Mouse (Mus musculus) intestine, embryonic 15.5 days (tissue): ENCODE results near the gene 1600015I10Rik. TPM values are rescaled to one million over a fixed set of nuclear protein-coding genes. Genes with fewer than 3 reads are reported as not detected.

Experiments
- ATAC-seq: fragments of 200-750 bp; cut with Nextera tagmentation; 2 replicates; pipeline ENCODE4 v1.8.0; 2017; ENCODE audit warnings: moderate TSS enrichment, moderate library complexity
- H3K27ac ChIP-seq: fragments of 300-500 bp; sonication (generic); 2 replicates; pipeline ENCODE4 v1.5.1; 2015; ENCODE audit warnings: mild to moderate bottlenecking, inconsistent platforms
- H3K27me3 ChIP-seq: fragments of 300-500 bp; sonication (generic); replicated peaks from 2 replicates; pipeline ENCODE4 v1.6.1; 2015; ENCODE audit warnings: inconsistent platforms
- H3K36me3 ChIP-seq: fragments of 300-500 bp; sonication (generic); 2 replicates; pipeline ENCODE4 v1.6.1; 2015; ENCODE audit warnings: inconsistent platforms
- H3K4me1 ChIP-seq: fragments of 300-500 bp; sonication (generic); replicated peaks from 2 replicates; pipeline ENCODE4 v1.6.1; 2015; ENCODE audit warnings: inconsistent platforms
- H3K4me2 ChIP-seq: fragments of 300-500 bp; sonication (generic); replicated peaks from 2 replicates; pipeline ENCODE4 v1.6.1; 2015; ENCODE audit warnings: mild to moderate bottlenecking, inconsistent platforms
- H3K4me3 ChIP-seq: fragments of 300-500 bp; sonication (generic); replicated peaks from 2 replicates; pipeline ENCODE4 v1.5.1; 2015; ENCODE audit warnings: inconsistent platforms
- H3K9ac ChIP-seq: fragments of 300-500 bp; sonication (generic); 2 replicates; pipeline ENCODE4 v1.6.1; 2015; ENCODE audit warnings: inconsistent platforms
- H3K9me3 ChIP-seq: fragments of 300-500 bp; sonication (generic); 2 replicates; pipeline ENCODE4 v1.6.1; 2016; ENCODE audit warnings: inconsistent platforms
- whole genome bisulfite sequencing: fragments of 180-500 bp; shearing (Covaris S2); methylation state at CpG from one replicate; pipeline ENCODE4 v1.1.7; 2015; 5-methylcytosine and 5-hydroxymethylcytosine counted together
- polyA plus RNA-seq: library from polyadenylated mRNA; unstranded; fragments of >200 nt; fragmentation: Nextera tagmentation; extraction: Ambion mirVana; gene quantifications from 2 replicates; pipeline ENCODE4 v1.2.1, GENCODE M21; 2015

The 1600015I10Rik gene
- polyA plus RNA-seq, 1 experiment from 2014 or later: not detected

DNA sequence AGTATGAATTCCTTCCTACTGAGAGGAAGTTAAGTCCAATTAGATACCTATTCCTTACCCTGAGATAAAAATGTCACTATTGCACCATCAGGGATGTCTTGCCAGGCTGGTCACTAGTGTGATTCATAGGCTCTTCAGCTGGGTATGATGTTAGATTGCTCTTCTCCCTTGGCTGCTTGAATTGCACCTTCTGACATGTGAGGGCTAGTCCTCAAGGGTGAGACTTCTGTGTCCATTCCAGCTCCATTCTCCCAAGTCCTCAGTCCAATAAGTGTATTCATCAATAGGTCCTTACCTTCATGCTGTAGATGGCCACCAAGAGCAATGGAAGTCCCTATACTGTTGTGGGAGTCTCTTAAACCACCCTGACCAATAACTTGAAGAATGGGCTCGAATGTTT, 49.9 kb downstream of the 1600015I10Rik start:
- 46% methylated on average over 1 of the region's 1 CpGs for WGBS

GRCm38 (mm10) chr6:48982305-48982704, 52.6 kb downstream of the 1600015I10Rik start:
- no peaks in the 10 kb centered on the region for H3K27me3 ChIP-seq
- H3K9me3 ChIP-seq: no peaks in the 10 kb centered on the region
- no peak overlapping the region for H3K9ac ChIP-seq
- H3K4me1 ChIP-seq: no peaks in the 10 kb centered on the region
- H3K36me3 ChIP-seq: no peaks in the 10 kb centered on the region
- no peak overlapping the region for H3K4me2 ChIP-seq
- 79% methylated on average over 3 of the region's 3 CpGs for WGBS
- ATAC-seq: no peak
- no peak overlapping the region for H3K4me3 ChIP-seq
- H3K27ac ChIP-seq: no peak overlapping the region

More for the DNA sequence above, 49.9 kb downstream of the 1600015I10Rik start:
- no peaks in the 10 kb centered on the region for H3K4me1 ChIP-seq
- ATAC-seq: no peak
- H3K9me3 ChIP-seq: no peaks in the 10 kb centered on the region
- no peak overlapping the region for H3K27ac ChIP-seq
- no peak overlapping the region for H3K9ac ChIP-seq
- no peak overlapping the region for H3K4me3 ChIP-seq
- no peaks in the 10 kb centered on the region for H3K36me3 ChIP-seq
- no peaks in the 10 kb centered on the region for H3K27me3 ChIP-seq
- no peak overlapping the region for H3K4me2 ChIP-seq

Other genes with a start within 250 kb of the 1600015I10Rik start
- gene Gimap4, start 245.3 kb upstream of the 1600015I10Rik start, polyA plus RNA-seq: 20.7 and 22.8 TPM in 2 replicates
- gene Gimap6, start 221.7 kb upstream of the 1600015I10Rik start, polyA plus RNA-seq: 20.4 and 21.1 TPM in 2 replicates
- 5.6 and 5.7 TPM in 2 replicates for gene Gm28053, start 211.3 kb upstream of the 1600015I10Rik start, polyA plus RNA-seq
- 0.18 and 0.30 TPM in 2 replicates for gene Gimap7, start 211.3 kb upstream of the 1600015I10Rik start, polyA plus RNA-seq
- 31.0 and 34.9 TPM in 2 replicates for gene Gimap1, start 190.8 kb upstream of the 1600015I10Rik start, polyA plus RNA-seq
- gene Gimap5, start 183.7 kb upstream of the 1600015I10Rik start, polyA plus RNA-seq: 10.5 and 10.9 TPM in 2 replicates
- gene Gimap3, start 159.0 kb upstream of the 1600015I10Rik start, polyA plus RNA-seq: 0.15 and 0.20 TPM in 2 replicates
- gene Tmem176a, start 89.0 kb upstream of the 1600015I10Rik start, polyA plus RNA-seq: 140 and 159 TPM in 2 replicates
- gene Tmem176b, start 88.4 kb upstream of the 1600015I10Rik start, polyA plus RNA-seq: 341 and 366 TPM in 2 replicates
- 21.4 and 28.0 TPM in 2 replicates for gene Aoc1, start 57.0 kb upstream of the 1600015I10Rik start, polyA plus RNA-seq
- not detected in 2 replicates for gene Doxl2, start 45.1 kb downstream of the 1600015I10Rik start, polyA plus RNA-seq
- gene Svs1, start 57.0 kb downstream of the 1600015I10Rik start, polyA plus RNA-seq: not detected in 2 replicates
- gene Gpnmb, start 106.7 kb downstream of the 1600015I10Rik start, polyA plus RNA-seq: 0.13 and 0.20 TPM in 2 replicates
- 66.9 and 78.7 TPM in 2 replicates for gene Malsu1, start 143.9 kb downstream of the 1600015I10Rik start, polyA plus RNA-seq